Mouse (Mus musculus) layer of hippocampus, adult 2 months (tissue): Measurements from ENCODE around the gene Mau2. TPM values are rescaled to one million over a fixed set of nuclear protein-coding genes. Genes with fewer than 3 reads are reported as not detected.
A peak's percentile ranks its signal among the peaks of the same experiment; 100 is the strongest.
"Not testable (repeated sequence)": the region's sequence is repeated elsewhere in the genome, so short reads cannot be mapped to it uniquely, and the experiment has no call there.

Experiments used
- DNase-seq, 2 experiments: peaks; one replicate each; pipeline ENCODE4 v3.0.0; 2022; ENCODE audit warnings: low spot score in 2 of 2
- H3K27ac ChIP-seq: fragments of 200-600 bp; 2 replicates; pipeline ENCODE4 v1.8.1; 2022
- H3K4me3 ChIP-seq: fragments of 200-600 bp; 2 replicates; pipeline ENCODE4 v1.8.1; 2022; ENCODE audit warnings: mild to moderate bottlenecking
- CTCF ChIP-seq: fragments of 200-600 bp; conservative IDR thresholded peaks from 2 replicates; pipeline ENCODE4 v1.8.1; 2022; ENCODE audit warnings: antibody characterized with exemption, mild to moderate bottlenecking, moderate library complexity
- total RNA-seq, 2 experiments: library from RNA; stranded (reverse); gene quantifications; 2 replicates each; pipeline ENCODE4 v1.2.3; 2021

Gene Mau2
- total RNA-seq, 2 experiments from 2014 or later, result 73.6 to 74.3 TPM

DNA sequence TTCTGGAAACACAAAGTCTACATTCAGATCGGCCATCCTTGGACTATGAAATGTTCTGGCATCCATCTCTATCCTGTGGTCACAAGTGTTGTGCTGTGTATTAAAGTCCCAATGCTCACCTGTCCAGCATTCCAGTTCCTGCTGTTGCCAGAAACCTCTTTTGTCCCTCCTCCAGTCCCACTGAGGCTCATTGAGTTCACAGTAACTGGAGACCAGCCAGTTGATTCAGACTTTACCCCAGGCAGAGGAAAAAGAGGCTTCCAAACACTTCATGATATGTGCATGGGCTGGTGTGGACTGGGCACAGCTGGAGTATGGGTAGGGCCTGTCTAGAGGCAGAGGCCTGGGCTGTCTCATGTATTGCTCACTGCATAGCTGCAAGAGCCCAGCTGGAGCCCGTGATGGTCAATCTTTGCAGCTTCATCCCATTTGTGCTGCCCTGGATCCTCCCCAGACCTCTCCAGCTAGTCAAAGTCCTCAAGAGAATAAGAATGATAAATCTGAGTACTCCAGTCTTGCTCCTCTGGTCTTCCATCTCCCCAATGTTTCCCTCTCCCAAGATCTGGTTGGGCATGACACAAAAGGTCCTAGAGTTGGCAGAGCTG, 29.4 kb upstream of the Mau2 start:
- Histone ChIP-seq H3K4me3 (no peak overlapping the region), H3K27ac (no peak overlapping the region)
- no peak for TF ChIP-seq CTCF
- no peak for DNase-seq

- no peak for DNase-seq
- Histone ChIP-seq H3K4me3 (no peak overlapping the region), H3K27ac (no peak overlapping the region)
- TF ChIP-seq CTCF, result no peak
Observed at GRCm38 (mm10) chr8:70057721-70058120, 15.2 kb upstream of the Mau2 start.

GRCm38 (mm10) chr8:70050434-70050833, 7.9 kb upstream of the Mau2 start:
- peak; percentile 24; the same call in 1 of the 2 replicates for TF ChIP-seq CTCF
- not testable (repeated sequence) for H3K27ac ChIP-seq, H3K4me3 ChIP-seq, DNase-seq

GRCm38 (mm10) chr8:70049662-70050061, 7.1 kb upstream of the Mau2 start:
- Histone ChIP-seq H3K27ac (no peak overlapping the region), H3K4me3 (no peak overlapping the region)
- no peak for TF ChIP-seq CTCF
- DNase-seq, result no peak

GRCm38 (mm10) chr8:70043996-70044395, 1.5 kb upstream of the Mau2 start:
- Histone ChIP-seq H3K4me3 (peak overlapping the region; percentile 75), H3K27ac (no peak overlapping the region)
- no peak for DNase-seq
- TF ChIP-seq CTCF, result no peak

DNA sequence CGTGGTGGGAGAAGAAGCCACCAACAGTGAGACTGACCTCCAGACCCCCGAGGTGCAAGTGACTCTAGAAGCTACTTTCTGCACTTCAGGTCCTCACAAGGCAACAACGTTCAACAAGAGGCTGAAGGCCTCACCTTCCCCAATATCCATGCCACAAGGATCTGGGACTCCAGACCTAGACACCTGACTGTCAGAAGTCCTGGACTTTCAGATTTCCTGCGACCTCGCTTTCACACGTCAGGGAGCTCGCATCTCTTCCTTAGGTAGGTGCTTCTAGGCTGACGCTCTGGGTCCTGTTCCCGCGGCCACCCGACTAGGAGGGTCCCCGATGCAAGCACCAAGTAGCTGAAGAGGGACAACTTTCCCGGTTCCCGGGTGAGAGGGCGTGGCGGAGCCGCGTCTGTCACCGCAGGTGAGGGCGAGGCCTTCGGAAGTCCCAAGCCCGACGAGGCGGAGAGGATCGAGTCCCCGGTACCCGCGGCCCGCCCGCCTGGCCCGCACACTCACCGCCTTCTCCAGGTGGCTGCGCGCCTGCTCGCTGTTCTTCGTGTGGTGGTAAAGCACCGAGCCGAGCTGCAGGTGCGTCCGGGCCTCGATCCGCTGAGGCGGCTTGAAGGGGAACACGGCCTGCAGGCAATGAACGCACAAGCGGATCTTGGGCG, 518 bp downstream of the Mau2 start:
- TF ChIP-seq CTCF, result no peak
- H3K4me3 ChIP-seq, result peak overlapping the region; percentile 75
- H3K27ac ChIP-seq, result peak overlapping the region; percentile 100
- DNase-seq, result no peak

DNA sequence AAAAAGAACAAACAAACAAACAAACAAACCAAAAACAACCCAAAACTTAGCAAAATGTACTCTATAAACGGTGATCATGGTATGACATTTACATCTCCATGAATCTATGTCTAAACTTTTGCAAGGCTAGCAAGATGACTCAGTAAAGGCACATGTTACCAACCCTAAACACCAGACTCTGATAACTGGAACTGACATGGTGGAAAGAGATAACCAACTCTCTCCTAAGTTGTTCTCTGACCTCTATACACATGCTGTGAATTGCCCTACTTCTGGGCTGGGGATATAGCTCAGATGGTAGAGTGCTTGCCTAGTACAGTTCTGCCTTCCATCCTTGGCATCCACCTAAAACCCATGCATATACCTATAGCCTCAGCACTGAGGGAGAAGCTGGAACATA, 4.5 kb downstream of the Mau2 start:
- no peak overlapping the region for H3K4me3 ChIP-seq
- H3K27ac ChIP-seq, result no peak overlapping the region
- TF ChIP-seq CTCF, result no peak
- no peak for DNase-seq

GRCm38 (mm10) chr8:70030255-70030654, 12.3 kb downstream of the Mau2 start:
- no peak for DNase-seq
- no peak overlapping the region for H3K27ac ChIP-seq
- TF ChIP-seq CTCF, result no peak
- no peak overlapping the region for H3K4me3 ChIP-seq

DNA sequence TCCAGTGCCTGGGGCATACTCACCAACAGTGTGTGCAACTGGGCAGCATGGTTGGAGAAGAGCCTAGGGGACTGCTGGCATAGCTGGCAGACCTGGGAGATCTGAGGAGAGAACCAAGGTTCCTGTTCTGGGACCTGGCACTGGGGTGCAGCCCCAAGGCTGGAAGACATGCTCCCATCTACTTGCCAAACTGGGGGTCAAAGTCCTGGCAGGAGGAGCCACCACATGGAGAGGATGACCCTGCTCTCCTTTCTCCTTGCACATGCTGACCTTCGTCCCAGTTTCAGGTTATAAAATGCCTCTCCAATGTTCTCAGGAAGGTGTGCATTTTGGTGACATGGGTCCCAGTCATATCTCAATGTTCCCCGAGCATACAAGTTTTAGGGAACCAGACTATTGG, 16.4 kb downstream of the Mau2 start:
- Histone ChIP-seq H3K27ac (no peak overlapping the region), H3K4me3 (no peak overlapping the region)
- TF ChIP-seq CTCF, result no peak
- no peak for DNase-seq

DNA sequence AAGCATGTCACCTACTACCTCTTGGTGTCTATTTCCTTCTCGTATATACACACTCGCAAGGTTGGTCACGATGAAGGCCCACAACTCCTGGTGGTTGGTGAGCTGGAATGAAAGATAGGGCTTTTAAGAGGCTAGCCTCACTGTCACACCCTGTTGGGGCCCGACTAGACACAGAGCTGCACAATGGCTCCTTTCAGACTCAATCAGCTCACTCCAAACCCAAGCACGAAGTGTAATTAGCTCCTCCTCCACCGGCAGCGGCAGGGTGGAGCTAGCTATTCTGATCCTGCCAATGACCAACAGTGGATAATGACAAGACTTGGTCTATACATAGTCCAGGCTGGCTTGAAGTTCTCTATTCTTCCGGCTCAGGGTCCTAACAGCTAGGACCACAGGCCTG, 18.9 kb downstream of the Mau2 start:
- peak in 1 of 2 experiments; percentile 15 for DNase-seq
- TF ChIP-seq CTCF, result no peak
- Histone ChIP-seq H3K27ac (peak overlapping the region; percentile 29; the same call in 1 of the 2 replicates), H3K4me3 (no peak overlapping the region)

- no peak for DNase-seq
- TF ChIP-seq CTCF, result no peak
- Histone ChIP-seq H3K4me3 (no peak overlapping the region), H3K27ac (no peak overlapping the region)
Observed at GRCm38 (mm10) chr8:70015017-70015416, 27.5 kb downstream of the Mau2 start.

DNA sequence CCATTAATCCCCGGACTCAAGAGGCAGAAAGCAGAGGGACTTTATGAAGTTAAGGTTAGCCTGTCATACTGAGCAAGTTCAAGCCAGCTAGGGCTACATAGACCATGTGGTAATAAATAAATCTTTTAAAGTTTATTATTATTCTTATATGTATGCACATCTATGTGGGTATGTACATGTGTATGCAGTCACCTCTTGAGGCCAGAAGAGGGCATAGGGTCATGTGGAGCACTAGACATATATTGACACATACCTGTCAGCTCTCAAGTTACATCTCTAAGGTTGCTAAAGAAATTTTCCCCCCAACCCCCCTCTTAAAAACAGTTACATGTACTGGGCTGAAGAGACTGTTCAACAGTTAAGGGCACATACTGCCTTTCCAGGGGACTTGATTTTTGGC, 29.8 kb downstream of the Mau2 start:
- TF ChIP-seq CTCF, result peak; percentile 19
- no peak overlapping the region for H3K27ac ChIP-seq
- no peak overlapping the region for H3K4me3 ChIP-seq
- DNase-seq, result no peak

GRCm38 (mm10) chr8:70012350-70012749, 30.2 kb downstream of the Mau2 start:
- DNase-seq, result no peak
- no peak for TF ChIP-seq CTCF

DNA sequence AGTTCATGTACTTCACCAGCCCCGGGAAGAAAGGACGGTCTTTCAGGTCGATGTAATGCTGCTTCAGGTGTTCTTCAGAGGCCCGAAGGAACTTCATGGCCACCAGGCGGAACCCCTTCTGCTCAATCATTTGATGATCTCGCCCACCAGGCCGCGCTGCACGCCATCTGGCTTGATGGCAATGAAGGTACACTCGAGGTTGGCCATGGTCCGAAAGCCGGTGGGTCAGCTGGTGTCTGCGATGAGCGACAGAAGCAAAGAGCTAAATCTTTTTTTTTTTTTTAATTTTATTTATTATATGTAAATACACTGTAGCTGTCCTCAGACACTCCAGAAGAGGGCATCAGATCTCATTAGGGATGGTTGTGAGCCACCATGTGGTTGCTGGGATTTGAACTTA, 31.7 kb downstream of the Mau2 start:
- H3K27ac ChIP-seq, H3K4me3 ChIP-seq, DNase-seq: not testable (repeated sequence)

More at GRCm38 (mm10) chr8:70012350-70012749, 30.2 kb downstream of the Mau2 start:
- no peak overlapping the region for H3K4me3 ChIP-seq
- H3K27ac ChIP-seq, result no peak overlapping the region
